Mouse (Mus musculus) G1E (cell line): ENCODE measurements around the gene Crygb.

Experiments
- CTCF ChIP-seq: IDR thresholded peaks from 2 replicates; pipeline ENCODE4 v1.5.1; 2012; ENCODE audit warnings: low read depth, low read length, inconsistent platforms, mixed read lengths
- GATA1 ChIP-seq: IDR thresholded peaks from 2 replicates; pipeline ENCODE4 v1.6.1; 2012; ENCODE audit warnings: borderline replicate concordance, low read length, inconsistent platforms, mixed read lengths
- POLR2AphosphoS5 ChIP-seq: IDR thresholded peaks from 2 replicates; pipeline ENCODE4 v1.6.1; 2012; ENCODE audit warnings: low read depth, low read length, inconsistent platforms; ENCODE audit not compliant: insufficient replicate concordance
- TAL1 ChIP-seq: conservative IDR thresholded peaks from 2 replicates; pipeline ENCODE4 v1.6.1; 2012; ENCODE audit warnings: low read depth, low read length, inconsistent platforms, mixed read lengths

GRCm38 (mm10) chr1:65112807-65113196, 30.7 kb upstream of the Crygb start:
- TF ChIP-seq CTCF = no peak
- no peak for TF ChIP-seq POLR2AphosphoS5
- TF ChIP-seq TAL1 = no peak
- TF ChIP-seq GATA1 = no peak
